Mouse (Mus musculus) neural tube, embryonic 13.5 days (tissue): ENCODE data around the gene Gm45521. TPM values are rescaled to one million over a fixed set of nuclear protein-coding genes. Genes with fewer than 3 reads are reported as not detected.

Experiments used
- ATAC-seq: fragments of 200-750 bp; cut with Nextera tagmentation; 2 replicates; pipeline ENCODE4 v1.8.0; 2017; ENCODE audit warnings: low read depth, mild to moderate bottlenecking, moderate TSS enrichment, moderate library complexity
- H3K27ac ChIP-seq: fragments of 300-500 bp; sonication (generic); replicated peaks from 2 replicates; pipeline ENCODE4 v1.5.1; 2015; ENCODE audit warnings: moderate library complexity, mild to moderate bottlenecking, inconsistent platforms
- H3K27me3 ChIP-seq: fragments of 300-500 bp; sonication (generic); 2 replicates; pipeline ENCODE4 v1.6.1; 2015; ENCODE audit warnings: mild to moderate bottlenecking, inconsistent platforms
- H3K36me3 ChIP-seq: fragments of 300-500 bp; sonication (generic); 2 replicates; pipeline ENCODE4 v1.6.1; 2015; ENCODE audit warnings: mild to moderate bottlenecking, inconsistent platforms
- H3K4me1 ChIP-seq: fragments of 300-500 bp; sonication (generic); replicated peaks from 2 replicates; pipeline ENCODE4 v1.6.1; 2015; ENCODE audit warnings: inconsistent platforms
- H3K4me2 ChIP-seq: fragments of 300-500 bp; sonication (generic); 2 replicates; pipeline ENCODE4 v1.6.1; 2015; ENCODE audit warnings: inconsistent platforms, mild to moderate bottlenecking, moderate library complexity
- H3K4me3 ChIP-seq: fragments of 300-500 bp; sonication (generic); 2 replicates; pipeline ENCODE4 v1.5.1; 2015; ENCODE audit warnings: mild to moderate bottlenecking, inconsistent platforms
- H3K9ac ChIP-seq: fragments of 300-500 bp; sonication (generic); 2 replicates; pipeline ENCODE4 v1.6.1; 2015; ENCODE audit warnings: moderate library complexity, mild to moderate bottlenecking, inconsistent platforms
- H3K9me3 ChIP-seq: fragments of 300-500 bp; sonication (generic); 2 replicates; pipeline ENCODE4 v1.6.1; 2016; ENCODE audit warnings: inconsistent platforms
- WGBS: fragments of 180-500 bp; shearing (Covaris S2); methylation state at CpG from one replicate; pipeline ENCODE4 v1.1.7; 2015; 5-methylcytosine and 5-hydroxymethylcytosine counted together
- polyA plus RNA-seq: library from polyadenylated mRNA; unstranded; fragments of >200 nt; fragmentation: Nextera tagmentation; extraction: Ambion mirVana; gene quantifications from 2 replicates; pipeline ENCODE4 v1.2.1, GENCODE M21; 2015

Gm45521 gene
- polyA plus RNA-seq, result 0.31 TPM in 1 of 2 replicates, not detected in the other

GRCm38 (mm10) chr14:7957049-7957448, at the start of gene Gm45521:
Gm45521 (plus strand) TSS chr14:7957288.
- Histone ChIP-seq H3K4me3 (no peak within 1 kb of the TSS), H3K9me3 (no peaks in the 10 kb centered on the region), H3K27me3 (no peaks in the 10 kb centered on the region), H3K9ac (no peak within 1 kb of the TSS), H3K4me2 (no peak within 1 kb of the TSS), H3K36me3 (0 out of 2 replicates have a peak, but pooled peaks cover under 1% of the 10 kb centered on the region), H3K4me1 (peaks cover 31% of the 10 kb centered on the region), H3K27ac (no peak within 1 kb of the TSS)
- WGBS, result 48% methylated on average over 9 of the region's 9 CpGs
- ATAC-seq, result no peak; the same call in 1 of the 2 replicates

DNA sequence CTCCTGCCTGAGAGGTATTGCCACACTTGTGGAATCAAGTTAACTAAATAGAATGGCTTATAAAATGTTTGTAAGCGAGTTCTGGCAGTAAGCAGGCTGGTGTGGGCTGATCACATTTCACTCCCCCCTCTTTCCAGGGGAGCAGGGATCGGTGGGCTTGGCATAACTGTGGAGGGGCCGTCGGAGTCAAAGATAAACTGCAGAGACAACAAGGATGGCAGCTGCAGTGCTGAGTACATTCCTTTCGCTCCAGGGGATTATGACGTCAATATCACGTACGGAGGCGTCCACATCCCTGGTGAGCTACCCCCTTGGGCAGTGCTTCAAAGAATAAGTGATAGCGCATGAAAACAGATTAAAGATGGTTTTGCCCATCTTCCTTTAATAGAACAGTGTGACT, 47.6 kb upstream of the Gm45521 start:
- Histone ChIP-seq H3K27me3 (no peaks in the 10 kb centered on the region), H3K9ac (no peak overlapping the region), H3K9me3 (no peaks in the 10 kb centered on the region), H3K4me3 (no peak overlapping the region), H3K4me1 (no peaks in the 10 kb centered on the region), H3K27ac (no peak overlapping the region), H3K36me3 (peaks cover 90% of the 10 kb centered on the region), H3K4me2 (no peak overlapping the region)
- no peak for ATAC-seq
- 75% methylated on average over 10 of the region's 10 CpGs for WGBS

DNA sequence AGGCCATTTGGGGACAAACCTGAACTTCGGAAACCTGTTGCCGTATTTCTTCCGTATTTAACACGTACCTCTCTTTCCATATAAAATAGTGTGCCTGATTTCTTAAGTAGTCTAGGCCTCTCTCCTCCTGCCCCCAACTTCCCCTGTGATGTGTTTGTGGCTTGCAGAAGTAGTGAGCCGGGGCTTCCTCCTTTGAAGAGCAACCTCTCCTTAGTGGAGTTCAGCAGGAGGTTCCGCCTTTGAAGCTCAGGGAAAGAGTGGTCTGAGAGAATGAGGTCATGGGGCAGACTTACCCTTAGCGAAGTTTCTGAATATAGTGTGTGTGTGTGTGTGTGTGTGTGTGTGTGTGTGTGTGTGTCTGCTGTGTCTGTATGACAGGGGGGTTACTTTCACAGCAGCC, 43.2 kb upstream of the Gm45521 start:
- no peaks in the 10 kb centered on the region for H3K27me3 ChIP-seq
- H3K4me1 ChIP-seq, result no peaks in the 10 kb centered on the region
- no peak overlapping the region for H3K4me2 ChIP-seq
- 67% methylated on average over 7 of the region's 7 CpGs for WGBS
- H3K36me3 ChIP-seq, result peaks cover 93% of the 10 kb centered on the region
- no peaks in the 10 kb centered on the region for H3K9me3 ChIP-seq
- H3K27ac ChIP-seq, result no peak overlapping the region
- H3K4me3 ChIP-seq, result no peak overlapping the region
- ATAC-seq, result 0 out of 2 replicates have a peak, but pooled peaks have one; percentile 19
- H3K9ac ChIP-seq, result no peak overlapping the region

DNA sequence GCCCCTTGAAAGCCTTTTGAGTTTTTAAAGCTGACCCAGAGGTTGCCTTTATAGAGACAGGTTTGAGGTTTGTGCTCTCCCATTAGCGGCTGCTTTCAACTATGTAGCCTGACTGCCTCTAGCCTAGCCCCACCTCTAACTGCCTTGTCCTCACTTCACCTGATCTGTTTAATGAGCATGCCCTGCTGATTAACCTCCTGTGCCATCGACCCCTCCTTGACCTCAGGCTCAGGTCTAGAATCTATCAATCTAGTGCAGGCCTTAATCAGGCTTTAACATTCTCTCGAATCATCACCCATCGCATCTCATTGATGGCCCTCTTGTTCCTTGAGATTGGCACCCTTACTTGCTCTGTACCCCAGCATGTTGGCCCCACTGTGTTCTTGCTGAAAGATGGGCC, 42.6 kb upstream of the Gm45521 start:
- ATAC-seq, result no peak
- Histone ChIP-seq H3K9ac (no peak overlapping the region), H3K4me2 (no peak overlapping the region), H3K9me3 (no peaks in the 10 kb centered on the region), H3K4me3 (no peak overlapping the region), H3K27me3 (no peaks in the 10 kb centered on the region), H3K27ac (no peak overlapping the region), H3K36me3 (peaks cover 93% of the 10 kb centered on the region), H3K4me1 (no peaks in the 10 kb centered on the region)
- 81% methylated on average over 4 of the region's 4 CpGs for WGBS

DNA sequence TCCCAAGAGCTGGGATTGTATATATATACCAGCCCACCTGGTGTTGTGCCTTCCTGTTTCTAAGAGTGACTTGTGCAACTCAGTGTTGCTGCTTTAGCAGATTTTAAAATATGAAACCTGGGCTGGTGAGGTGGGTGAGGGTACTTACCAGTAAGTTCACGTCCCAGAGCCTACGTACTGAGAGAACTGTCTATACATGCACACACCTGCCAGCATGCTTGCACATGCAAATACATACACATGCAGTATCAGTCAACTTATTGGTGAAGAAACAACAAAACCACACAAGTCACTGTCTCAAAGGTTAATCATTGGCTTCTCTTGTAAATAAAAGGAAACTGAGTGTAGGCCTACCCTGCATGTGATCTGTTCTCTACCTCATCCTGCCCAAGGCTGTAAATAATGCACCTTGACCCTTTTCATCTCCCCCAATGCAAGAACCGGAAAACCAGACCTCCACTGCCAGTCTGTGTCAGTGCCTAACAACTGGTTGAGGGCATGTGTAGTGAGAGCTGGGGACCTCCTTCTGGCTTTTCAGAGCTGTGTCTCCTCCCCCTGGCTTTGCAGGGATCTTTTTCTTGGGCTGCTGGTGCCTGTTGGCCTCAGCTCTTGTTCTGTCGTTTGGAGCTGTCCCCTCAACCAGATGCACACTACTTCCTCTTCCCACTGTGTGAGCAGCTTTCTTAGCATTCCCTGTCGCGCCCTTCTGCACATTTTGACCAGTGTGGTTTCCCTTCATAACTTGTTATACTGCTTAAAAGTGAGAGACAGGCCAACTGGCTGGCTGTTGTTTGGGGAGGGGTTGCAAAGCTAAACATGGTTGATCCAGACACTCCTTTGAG, 38.7 kb upstream of the Gm45521 start:
- Histone ChIP-seq H3K9me3 (no peaks in the 10 kb centered on the region), H3K27me3 (no peaks in the 10 kb centered on the region), H3K36me3 (peaks cover 93% of the 10 kb centered on the region), H3K4me3 (no peak overlapping the region), H3K27ac (no peak overlapping the region), H3K4me2 (no peak overlapping the region), H3K4me1 (no peaks in the 10 kb centered on the region), H3K9ac (no peak overlapping the region)
- no peak for ATAC-seq
- WGBS, result 85% methylated on average over 6 of the region's 6 CpGs

DNA sequence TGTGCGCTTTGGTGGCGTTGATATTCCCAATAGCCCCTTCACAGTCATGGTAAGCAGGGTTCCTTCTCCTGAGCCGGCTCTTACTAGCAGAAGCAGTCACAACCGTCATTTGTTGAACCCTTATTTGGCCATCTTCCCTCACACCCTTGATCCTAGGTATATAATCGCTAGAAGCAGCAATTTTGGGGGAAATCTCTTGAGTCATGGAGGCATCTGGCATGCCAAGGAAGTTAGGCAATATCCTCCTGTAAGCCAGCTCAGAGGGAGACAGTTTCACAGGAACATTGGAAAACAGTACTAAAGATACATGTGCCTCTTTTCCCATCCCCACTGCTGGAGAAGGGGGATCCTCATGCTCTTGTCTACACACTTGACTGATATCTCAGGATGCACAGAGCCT, 37.8 kb upstream of the Gm45521 start:
- ATAC-seq, result no peak
- Histone ChIP-seq H3K4me2 (no peak overlapping the region), H3K36me3 (peaks cover 95% of the 10 kb centered on the region), H3K4me1 (no peaks in the 10 kb centered on the region), H3K27ac (no peak overlapping the region), H3K4me3 (no peak overlapping the region), H3K9ac (no peak overlapping the region), H3K9me3 (no peaks in the 10 kb centered on the region), H3K27me3 (no peaks in the 10 kb centered on the region)
- 93% methylated on average over 5 of the region's 5 CpGs for WGBS

DNA sequence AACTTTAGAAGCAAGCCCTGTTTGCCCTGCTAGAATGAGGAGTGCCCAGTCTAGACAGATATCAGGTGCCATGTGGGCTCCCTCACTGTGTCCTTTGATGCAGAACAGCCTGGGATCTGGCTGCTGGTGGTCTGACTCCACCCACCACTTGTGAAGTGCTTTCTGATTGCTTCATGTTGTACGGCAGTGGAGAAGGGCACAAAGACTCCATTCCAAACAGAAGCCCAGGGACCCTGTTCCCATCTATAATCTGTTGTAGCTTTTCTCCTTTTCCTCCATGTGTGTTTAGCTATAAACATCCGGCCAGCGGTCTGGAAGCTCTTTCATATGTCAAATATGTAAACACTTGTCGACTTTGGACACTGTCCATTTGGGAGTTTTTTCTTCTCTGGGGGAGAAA, 37.2 kb upstream of the Gm45521 start:
- H3K9ac ChIP-seq, result no peak overlapping the region
- H3K27ac ChIP-seq, result no peak overlapping the region
- H3K27me3 ChIP-seq, result no peaks in the 10 kb centered on the region
- no peak for ATAC-seq
- H3K9me3 ChIP-seq, result no peaks in the 10 kb centered on the region
- no peak overlapping the region for H3K4me2 ChIP-seq
- no peaks in the 10 kb centered on the region for H3K4me1 ChIP-seq
- peaks cover 94% of the 10 kb centered on the region for H3K36me3 ChIP-seq
- 78% methylated on average over 4 of the region's 4 CpGs for WGBS
- H3K4me3 ChIP-seq, result no peak overlapping the region

DNA sequence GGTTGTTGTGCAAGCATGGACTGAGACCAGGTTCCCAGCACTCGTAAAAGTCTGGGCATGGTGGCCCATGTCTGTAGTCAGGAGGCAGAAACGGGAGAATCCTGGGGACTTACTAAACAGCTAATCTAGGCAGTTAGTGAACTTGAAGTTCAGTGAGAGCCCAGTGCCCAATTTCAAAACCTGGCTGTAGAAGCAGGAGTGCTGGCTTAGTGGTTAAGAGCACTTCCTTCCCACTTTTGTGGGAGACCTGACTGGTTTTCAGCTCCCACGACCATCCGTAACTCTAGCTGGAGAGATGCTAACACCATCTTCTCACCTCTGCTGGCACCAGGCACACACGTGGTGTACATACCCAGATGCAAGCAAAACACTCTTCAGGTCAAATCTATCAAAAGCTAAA, 35.6 kb upstream of the Gm45521 start:
- 94% methylated on average over 5 of the region's 5 CpGs for WGBS
- H3K27me3 ChIP-seq, result no peaks in the 10 kb centered on the region
- H3K9me3 ChIP-seq, result no peaks in the 10 kb centered on the region
- no peak overlapping the region for H3K27ac ChIP-seq
- no peak overlapping the region for H3K4me2 ChIP-seq
- H3K4me3 ChIP-seq, result no peak overlapping the region
- no peak for ATAC-seq
- no peak overlapping the region for H3K9ac ChIP-seq
- no peaks in the 10 kb centered on the region for H3K4me1 ChIP-seq
- peaks cover 93% of the 10 kb centered on the region for H3K36me3 ChIP-seq

- no peaks in the 10 kb centered on the region for H3K4me1 ChIP-seq
- H3K4me3 ChIP-seq, result no peak overlapping the region
- no peak overlapping the region for H3K4me2 ChIP-seq
- H3K27me3 ChIP-seq, result no peaks in the 10 kb centered on the region
- H3K9me3 ChIP-seq, result no peaks in the 10 kb centered on the region
- H3K9ac ChIP-seq, result no peak overlapping the region
- peaks cover 86% of the 10 kb centered on the region for H3K36me3 ChIP-seq
- no peak for ATAC-seq
- H3K27ac ChIP-seq, result no peak overlapping the region
Observed at GRCm38 (mm10) chr14:7923635-7924034, 33.5 kb upstream of the Gm45521 start.

- Histone ChIP-seq H3K9ac (no peak overlapping the region), H3K4me3 (no peak overlapping the region), H3K27ac (no peak overlapping the region), H3K4me2 (no peak overlapping the region), H3K9me3 (no peaks in the 10 kb centered on the region), H3K36me3 (peaks cover 88% of the 10 kb centered on the region), H3K4me1 (no peaks in the 10 kb centered on the region), H3K27me3 (no peaks in the 10 kb centered on the region)
- no peak for ATAC-seq
- 81% methylated on average over 1 of the region's 1 CpGs for WGBS
Observed at GRCm38 (mm10) chr14:7928362-7928761, 28.7 kb upstream of the Gm45521 start.

DNA sequence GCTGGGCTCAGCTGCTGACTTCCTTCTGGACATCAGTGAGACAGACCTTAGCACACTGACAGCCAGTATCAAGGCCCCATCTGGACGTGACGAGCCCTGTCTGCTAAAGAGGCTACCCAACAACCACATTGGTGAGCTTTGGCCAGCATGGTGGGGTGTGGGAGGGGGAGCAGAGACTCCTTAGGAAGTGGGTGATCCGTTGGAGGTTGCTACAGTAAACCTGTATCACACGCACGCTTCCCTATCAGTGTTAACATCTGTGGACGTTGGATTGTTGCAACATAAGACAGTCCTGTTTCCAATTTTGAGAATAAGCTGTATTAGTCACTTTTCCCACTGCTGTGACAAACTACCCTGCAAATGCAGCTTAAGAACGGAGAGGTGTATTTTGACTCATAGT, 28.1 kb upstream of the Gm45521 start:
- Histone ChIP-seq H3K27ac (no peak overlapping the region), H3K4me3 (no peak overlapping the region), H3K4me1 (no peaks in the 10 kb centered on the region), H3K9me3 (no peaks in the 10 kb centered on the region), H3K36me3 (peaks cover 88% of the 10 kb centered on the region), H3K27me3 (no peaks in the 10 kb centered on the region), H3K4me2 (no peak overlapping the region), H3K9ac (no peak overlapping the region)
- no peak for ATAC-seq
- WGBS, result 90% methylated on average over 7 of the region's 7 CpGs

- 94% methylated on average over 4 of the region's 4 CpGs for WGBS
- no peaks in the 10 kb centered on the region for H3K9me3 ChIP-seq
- no peak overlapping the region for H3K27ac ChIP-seq
- no peak for ATAC-seq
- H3K9ac ChIP-seq, result no peak overlapping the region
- H3K27me3 ChIP-seq, result no peaks in the 10 kb centered on the region
- H3K4me1 ChIP-seq, result peaks cover 7% of the 10 kb centered on the region
- H3K4me2 ChIP-seq, result no peak overlapping the region
- H3K36me3 ChIP-seq, result peaks cover 87% of the 10 kb centered on the region
- H3K4me3 ChIP-seq, result no peak overlapping the region
Observed at GRCm38 (mm10) chr14:7932151-7932550, 24.9 kb upstream of the Gm45521 start.

- ATAC-seq, result no peak
- Histone ChIP-seq H3K4me2 (no peak overlapping the region), H3K9ac (no peak overlapping the region), H3K27me3 (no peaks in the 10 kb centered on the region), H3K36me3 (peaks cover 80% of the 10 kb centered on the region), H3K4me3 (no peak overlapping the region), H3K27ac (no peak overlapping the region), H3K9me3 (no peaks in the 10 kb centered on the region), H3K4me1 (peaks cover 16% of the 10 kb centered on the region)
- WGBS, result 92% methylated on average over 7 of the region's 7 CpGs
Observed at GRCm38 (mm10) chr14:7934166-7934565, 22.9 kb upstream of the Gm45521 start.
